Mouse (Mus musculus): ENCODE measurements around the gene Glis3. TPM values are rescaled to one million over a fixed set of nuclear protein-coding genes. Genes with fewer than 3 reads are reported as not detected.

Glis3 gene
- 0.31 TPM for polyA plus RNA-seq (2014; fragmentation: Illumina TruSeq; extraction: RNeasy Lipid Tissue Mini Kit (QIAGEN cat#74804); ENCODE audit: low read depth, low replicate concordance)

GRCm38 (mm10) chr19:28679776-28680391, at the start of gene Glis3:
Gene Glis3 (minus strand): TSS chr19:28680077.

Other genes starting within 250 kb of the Glis3 start
- gene Slc1a1, start 155.0 kb upstream of the Glis3 start, polyA plus RNA-seq (2014; fragmentation: Illumina TruSeq; extraction: RNeasy Lipid Tissue Mini Kit (QIAGEN cat#74804); ENCODE audit: low read depth, low replicate concordance), result 2.6 TPM